Mouse (Mus musculus): Measurements from ENCODE around the gene Zfp599.

DNA sequence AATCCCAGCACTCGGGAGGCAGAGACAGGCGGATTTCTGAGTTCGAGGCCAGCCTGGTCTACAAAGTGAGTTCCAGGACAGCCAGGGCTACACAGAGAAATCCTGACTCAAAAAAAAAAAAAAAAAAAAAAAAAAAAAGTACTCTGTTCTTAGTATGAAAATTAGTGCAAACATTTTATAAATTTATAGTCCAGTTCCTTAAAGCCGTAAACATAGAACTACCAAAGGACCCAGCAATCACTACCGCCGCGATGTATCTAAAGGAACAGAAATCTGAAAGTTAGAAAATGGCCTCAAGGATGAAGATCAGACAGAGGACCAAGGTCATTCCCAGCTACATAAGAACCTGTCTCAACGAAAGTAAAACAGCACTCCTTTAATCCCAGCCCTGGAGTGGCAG, 911 bp downstream of the Zfp599 start:
- TF ChIP-seq CTCF (IDR thresholded peaks at IDR 0.05; ENCODE audit: borderline replicate concordance, insufficient read depth, low read depth, low read length) (no peak), POLR2A (IDR thresholded peaks at IDR 0.05; ENCODE audit: borderline replicate concordance, insufficient read depth, low read length) (no peak)

Measured in cerebellum, adult 2 months (tissue).